Mouse (Mus musculus) olfactory bulb, adult 2 months (tissue): ENCODE measurements around the gene Cdh12.

Source experiments
- CTCF ChIP-seq: fragments of 200-500 bp; IDR thresholded peaks from 2 replicates; pipeline ENCODE4 v1.5.1; 2012; ENCODE audit warnings: low read depth, mild to moderate bottlenecking, low read length, moderate library complexity; ENCODE audit not compliant: insufficient read depth
- POLR2A ChIP-seq: fragments of 200-500 bp; IDR thresholded peaks from 2 replicates; pipeline ENCODE4 v1.6.1; 2012; ENCODE audit warnings: mild to moderate bottlenecking, low read depth, low read length, moderate library complexity; ENCODE audit not compliant: insufficient read depth

DNA sequence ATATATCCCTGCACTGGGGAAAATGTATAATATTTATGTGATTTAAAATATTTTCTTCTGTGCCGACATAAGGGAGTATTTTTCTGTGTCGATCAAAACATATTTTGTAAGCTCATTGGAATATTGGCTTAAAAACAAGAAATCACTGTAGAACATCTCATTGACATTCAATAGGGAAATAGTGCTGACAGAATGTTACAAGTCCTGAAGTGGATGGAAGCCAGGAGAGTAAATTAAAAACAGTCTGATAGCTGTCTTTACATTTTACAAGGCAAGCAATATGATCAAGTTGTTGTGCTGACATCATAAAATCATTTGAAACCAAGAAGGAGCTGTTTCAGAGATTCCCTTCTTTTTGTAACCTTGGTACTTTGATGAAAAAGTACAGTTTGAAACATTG, 349.5 kb downstream of the Cdh12 start:
- TF ChIP-seq POLR2A, result no peak
- no peak for TF ChIP-seq CTCF
